Mouse (Mus musculus) thymus, postnatal 4 days (tissue): ENCODE results near the gene Rap1gds1.

Experiments used
- DNase-seq: peaks from one replicate; pipeline ENCODE4 v3.0.0; 2021

The Rap1gds1 gene

DNA sequence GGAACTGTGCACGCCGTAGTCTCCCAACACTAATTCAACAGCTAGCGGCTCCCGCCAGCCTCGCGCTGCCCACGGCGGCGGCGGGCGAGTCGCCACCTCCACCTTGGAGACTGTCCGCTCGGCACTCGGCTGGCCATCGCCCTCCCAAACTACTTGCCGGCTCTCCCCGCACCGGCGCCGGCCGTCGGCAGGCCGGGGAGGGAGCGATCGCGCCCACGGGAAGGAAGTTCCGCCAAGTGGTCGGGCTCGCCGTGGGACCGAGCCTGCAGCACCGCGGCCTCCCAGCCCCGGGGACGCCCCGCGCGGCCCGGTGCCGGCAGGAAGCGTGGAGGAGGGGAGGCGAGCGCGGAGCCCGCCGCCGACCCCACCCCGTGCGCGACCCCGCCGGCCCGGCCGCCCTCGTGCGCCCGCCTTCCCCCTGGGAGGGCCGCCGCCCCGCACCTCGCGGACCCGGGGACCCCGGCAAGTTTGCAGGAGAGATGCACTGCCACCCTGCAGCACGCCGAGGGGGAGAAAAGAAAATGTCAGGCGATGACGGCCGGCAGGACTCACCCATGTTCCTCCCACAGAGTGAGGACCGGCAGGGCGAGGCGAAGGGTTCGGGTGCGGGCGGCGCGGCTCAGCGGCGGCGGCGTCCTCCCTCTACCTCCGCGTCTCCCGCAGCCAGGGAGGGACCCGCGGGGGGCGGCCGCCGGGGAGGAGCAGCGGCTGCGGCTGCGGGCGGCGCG, at the start of gene Rap1gds1:
Rap1gds1 (minus strand) TSS at position 718 of the 728 bp plus-strand sequence.
- DNase-seq, result peak; percentile 80

GRCm38 (mm10) chr3:139118446-139118845, 43.4 kb upstream of the Rap1gds1 start:
- DNase-seq, result no peak

- DNase-seq, result no peak
Observed at GRCm38 (mm10) chr3:139116733-139117337, 41.8 kb upstream of the Rap1gds1 start.

DNA sequence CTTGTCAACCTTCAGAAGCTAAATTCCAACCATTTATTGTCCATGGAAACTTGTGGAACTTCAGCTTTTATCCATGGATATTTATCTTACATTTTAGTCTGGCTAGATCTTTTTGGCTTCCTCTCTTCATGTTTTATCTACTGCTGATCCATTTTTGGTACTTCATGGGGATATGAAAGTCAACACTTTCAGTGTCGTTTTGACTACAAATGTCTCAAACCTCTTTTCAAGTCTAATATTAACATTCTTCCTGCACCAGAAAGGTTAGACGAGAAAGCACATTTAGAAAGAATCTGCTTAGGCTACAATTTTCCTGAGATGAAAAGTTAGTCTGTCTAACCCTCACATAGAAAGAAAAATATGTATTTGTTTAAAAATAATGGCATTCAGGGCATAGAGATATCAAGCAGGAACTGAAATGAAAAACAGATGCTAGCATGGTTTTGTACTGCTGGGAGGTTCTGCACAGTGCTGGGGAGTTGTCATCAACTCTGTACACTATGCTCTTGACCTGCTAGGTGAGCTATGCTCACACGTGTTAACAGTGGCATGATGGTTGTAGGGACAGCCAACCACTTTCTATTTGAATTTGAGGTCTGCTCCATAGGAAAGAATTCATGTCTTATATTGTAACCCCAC, 37.5 kb upstream of the Rap1gds1 start:
- DNase-seq, result no peak

- DNase-seq, result no peak
Observed at GRCm38 (mm10) chr3:139111877-139112276, 36.9 kb upstream of the Rap1gds1 start.

- no peak for DNase-seq
Observed at GRCm38 (mm10) chr3:139108176-139108575, 33.2 kb upstream of the Rap1gds1 start.

DNA sequence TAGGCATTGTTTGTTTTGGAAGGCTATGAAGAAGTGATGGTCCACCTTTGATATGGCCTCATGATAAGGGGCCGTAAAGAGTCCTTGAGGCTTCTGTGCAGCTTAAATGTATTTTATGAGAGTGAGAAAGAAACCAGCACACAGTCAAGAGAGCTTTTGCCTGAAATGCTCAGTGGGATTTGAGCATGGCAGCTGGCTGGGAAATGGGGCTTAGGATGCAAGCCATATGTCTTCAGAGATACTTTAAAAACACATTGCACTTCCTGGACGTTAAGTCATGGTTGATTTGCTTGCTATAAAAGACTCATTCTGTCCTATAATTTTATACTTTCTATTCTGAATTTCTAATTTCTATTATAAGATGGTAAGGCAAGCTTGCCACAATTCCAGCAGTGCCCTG, 28.9 kb upstream of the Rap1gds1 start:
- DNase-seq, result no peak

DNA sequence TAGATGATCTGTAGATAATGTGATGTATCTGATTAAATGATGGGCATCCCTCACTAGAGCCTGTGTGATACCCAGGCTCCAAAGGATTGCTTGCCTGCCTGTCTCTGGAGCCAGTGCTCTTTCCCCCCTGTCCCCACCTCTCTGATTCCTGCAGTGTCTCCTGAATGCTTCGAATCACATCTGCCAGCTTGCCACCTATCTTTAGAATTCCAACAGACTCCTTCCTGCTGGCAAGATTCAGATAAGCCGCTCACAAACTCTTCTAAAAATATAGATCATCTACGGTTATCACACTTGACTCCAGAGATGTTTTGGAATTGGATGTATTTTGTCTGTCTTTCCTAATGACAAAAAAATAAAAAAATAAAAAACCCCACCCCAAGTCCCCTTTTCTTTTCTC, 28.3 kb upstream of the Rap1gds1 start:
- DNase-seq, result no peak

- no peak for DNase-seq
Observed at GRCm38 (mm10) chr3:139101941-139102340, 26.9 kb upstream of the Rap1gds1 start.

DNA sequence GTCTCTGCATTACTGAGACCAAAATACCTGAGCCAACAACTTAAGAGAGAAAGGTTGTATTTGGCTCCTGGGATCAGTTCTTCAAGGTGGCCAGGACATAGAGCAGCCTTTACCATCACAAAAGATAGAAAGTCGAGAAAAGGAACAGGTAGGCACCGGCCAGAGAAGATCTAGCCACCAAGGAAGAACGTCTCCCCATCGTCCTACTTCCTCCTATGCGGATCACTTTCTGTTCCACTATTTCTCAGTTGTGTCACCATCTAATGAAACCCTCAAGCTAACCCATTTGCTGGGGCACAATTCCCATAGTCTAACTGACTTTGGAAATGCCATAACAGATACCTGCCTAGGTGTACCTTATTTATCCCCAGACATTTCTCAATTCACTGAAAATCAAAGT, 24.3 kb upstream of the Rap1gds1 start:
- DNase-seq, result no peak

DNA sequence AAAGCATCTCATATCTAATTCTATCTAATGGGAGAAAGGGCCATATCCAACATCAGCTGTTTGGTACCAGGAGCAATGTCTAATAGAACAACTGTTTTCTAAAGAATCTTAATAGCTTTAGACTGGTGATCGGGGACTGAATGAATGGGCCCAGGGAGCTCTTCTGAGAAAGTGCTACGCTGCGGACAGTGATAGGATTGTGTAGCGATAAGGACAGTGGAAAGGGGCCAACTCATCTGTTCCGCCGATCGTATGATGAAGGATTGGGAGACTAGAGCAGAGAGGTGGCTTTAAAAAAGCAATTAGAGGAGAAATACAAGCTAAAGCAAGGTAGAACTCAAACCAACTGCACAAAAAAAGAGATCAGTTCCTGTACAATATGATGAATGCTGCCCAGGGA, 20.9 kb upstream of the Rap1gds1 start:
- DNase-seq, result no peak

DNA sequence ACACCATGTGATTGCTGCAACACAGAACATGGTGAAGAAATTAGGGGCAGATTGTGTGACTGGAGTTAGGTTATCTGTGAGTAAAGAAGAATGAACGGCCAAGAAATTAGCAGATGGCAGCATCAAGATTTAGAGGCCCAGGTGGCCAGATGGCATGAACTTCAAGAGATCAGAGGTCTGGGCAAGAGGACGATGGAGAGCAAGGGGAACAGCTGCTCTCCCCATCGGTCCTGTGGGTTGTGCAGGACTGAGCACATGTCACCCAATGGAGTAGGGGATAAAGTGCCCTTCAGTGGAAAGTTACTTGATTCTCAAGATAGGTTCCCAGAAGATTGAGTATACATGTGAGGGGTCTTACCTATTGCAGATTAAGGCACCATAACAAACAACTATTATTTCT, 13.5 kb upstream of the Rap1gds1 start:
- DNase-seq, result no peak

DNA sequence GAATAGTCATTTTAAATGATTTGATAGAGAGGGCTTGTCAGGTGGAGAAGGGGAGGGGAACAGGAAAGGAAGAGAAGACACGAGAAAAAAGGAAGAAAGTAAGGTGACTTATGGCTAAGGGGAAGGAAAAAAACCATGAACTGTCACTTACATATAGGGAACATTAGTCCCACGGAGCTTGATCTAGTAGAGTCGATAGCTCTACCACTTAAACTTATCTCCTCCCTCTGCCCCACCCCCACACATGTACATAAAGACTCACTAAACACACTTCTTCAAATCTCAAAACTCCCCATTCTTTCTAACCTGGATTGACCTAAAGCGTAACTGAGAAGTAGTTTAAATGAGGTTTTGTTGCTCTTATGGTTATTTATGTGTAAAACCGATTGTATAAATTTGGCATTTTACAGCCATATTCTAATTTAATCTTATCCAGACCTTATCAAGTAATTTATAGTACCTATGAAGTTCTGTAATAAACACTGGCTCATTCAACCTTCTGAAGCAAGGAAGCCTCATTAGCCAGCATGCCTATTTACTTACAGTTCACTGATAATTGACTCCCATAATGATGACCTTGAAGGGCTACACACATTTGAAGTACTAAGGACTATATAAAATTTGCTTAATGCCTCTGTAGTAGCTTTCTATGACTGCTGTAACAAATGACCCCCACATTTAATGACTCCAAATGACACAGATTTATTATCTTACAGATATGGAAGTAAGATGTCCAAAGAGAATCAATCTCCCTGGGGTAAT, 9.0 kb upstream of the Rap1gds1 start:
- no peak for DNase-seq

- DNase-seq, result no peak
Observed at GRCm38 (mm10) chr3:139079831-139080230, 4.8 kb upstream of the Rap1gds1 start.

DNA sequence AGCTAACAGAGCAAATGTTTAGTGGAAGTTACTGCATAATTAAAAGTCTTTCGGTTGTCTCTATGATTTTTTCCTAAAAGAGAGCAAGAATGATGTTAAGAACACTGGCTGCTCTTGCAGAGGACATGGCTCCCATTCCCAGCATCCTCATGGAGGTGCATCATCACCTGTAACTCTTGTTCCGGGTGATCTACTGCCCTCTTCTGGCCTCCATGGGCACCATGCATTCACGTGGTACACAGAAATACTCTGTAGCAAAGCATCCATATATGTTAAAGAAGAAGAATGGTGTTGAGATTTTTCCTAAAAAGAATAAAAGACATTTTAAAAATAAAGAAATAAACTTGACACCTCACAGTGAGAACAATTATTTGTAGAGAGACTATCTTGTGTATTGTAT, 3.0 kb upstream of the Rap1gds1 start:
- DNase-seq, result no peak

GRCm38 (mm10) chr3:139076059-139076455, 1.1 kb upstream of the Rap1gds1 start:
- DNase-seq, result no peak

DNA sequence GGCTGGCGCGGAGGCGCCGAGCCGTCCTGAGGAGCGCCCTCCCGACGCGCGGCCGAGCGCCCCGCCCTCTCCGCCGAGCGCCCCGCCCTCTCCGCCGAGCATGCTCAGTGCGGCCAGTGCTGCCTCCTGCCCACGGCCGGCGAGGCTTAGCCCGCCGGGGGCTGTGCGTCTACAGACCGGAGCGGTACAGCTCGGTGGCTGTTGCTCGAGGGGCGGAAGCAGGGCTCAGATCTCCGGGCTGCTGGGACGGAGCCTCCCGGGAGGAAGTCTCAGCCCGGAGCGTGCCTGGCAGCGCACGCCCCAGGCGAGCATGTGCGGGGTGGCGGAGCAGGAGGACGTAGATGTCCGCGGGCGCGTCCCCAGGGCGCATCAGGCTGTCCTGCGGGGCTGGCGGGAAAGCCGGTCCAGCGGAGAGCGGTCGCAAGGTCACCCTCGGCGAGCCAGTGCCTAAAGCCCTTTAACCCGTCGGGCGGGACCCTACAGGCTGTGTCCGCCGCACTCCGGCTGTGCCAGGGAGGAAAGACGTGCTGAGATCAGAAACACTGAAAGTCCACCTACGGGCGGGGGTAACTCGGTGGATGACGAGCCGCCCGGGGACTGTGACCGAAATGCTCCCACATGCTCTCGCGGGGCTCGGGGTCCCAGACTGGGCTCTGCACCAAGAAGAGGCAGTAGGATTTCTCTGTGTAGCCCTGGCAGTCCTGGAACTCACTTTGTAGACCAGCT, 495 bp upstream of the Rap1gds1 start:
- peak; percentile 94 for DNase-seq

- no peak for DNase-seq
Observed at GRCm38 (mm10) chr3:139073801-139074483, 1.1 kb downstream of the Rap1gds1 start.

- DNase-seq, result no peak
Observed at GRCm38 (mm10) chr3:139069539-139069938, 5.5 kb downstream of the Rap1gds1 start.

DNA sequence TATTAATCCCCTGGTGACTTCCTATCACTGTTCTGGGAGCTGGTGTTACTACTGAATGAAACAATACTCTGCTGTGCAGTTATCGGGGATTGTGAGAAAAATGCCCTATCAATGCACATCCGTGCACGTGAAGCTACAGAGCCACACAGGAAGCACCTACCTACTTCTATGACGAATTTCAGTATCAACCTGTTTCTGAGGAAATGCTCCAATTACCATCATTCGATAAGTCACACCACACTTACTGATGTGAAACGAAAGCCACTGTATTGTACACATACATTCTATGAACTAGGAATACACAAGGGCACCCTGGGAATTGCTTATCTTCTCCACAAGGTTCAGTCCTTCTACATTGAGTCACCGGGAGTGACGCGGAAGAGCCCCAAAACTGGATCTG, 10.9 kb downstream of the Rap1gds1 start:
- DNase-seq, result no peak

GRCm38 (mm10) chr3:139062088-139062487, 12.9 kb downstream of the Rap1gds1 start:
- no peak for DNase-seq
